In genomic region chr11:90623477-90623876, GRCm38 (mm10) we compare ENCODE assay signal across 9 mouse cellular contexts. TPM values are rescaled to one million over a fixed set of nuclear protein-coding genes. Genes with fewer than 3 reads are reported as not detected.
DNase-seq lines count a peak whose midpoint lies in the region; ATAC-seq and TF ChIP-seq lines count a peak whose summit lies in the region.
"Had no signal": no experiment of that assay in that cellular context is flagged by ENCODE, and none has a peak within 500 bp of the region (broad histone marks: within the 10 kb centered on the region; RNA-seq: fewer than 3 reads in every experiment).

No protein-coding gene starts in this region.

- TF ChIP-seq POLR2A in spleen, adult 2 months (IDR thresholded peaks at IDR 0.05; ENCODE audit: low read depth, low read length): no peak
- no peak for TF ChIP-seq POLR2A in brain, embryonic 14.5 days (IDR thresholded peaks at IDR 0.05; ENCODE audit: borderline replicate concordance, extremely low read depth, insufficient read depth, insufficient read length, poor library complexity, severe bottlenecking)

- H3K9ac ChIP-seq in heart, postnatal 0 days (replicated peaks; ENCODE audit: low read depth, low read length): no peak overlapping the region
- no peak overlapping the region for H3K9ac ChIP-seq in hindbrain, postnatal 0 days (replicated peaks; ENCODE audit: low read length)
- H3K9ac ChIP-seq in intestine, embryonic 15.5 days: no peak overlapping the region
- H3K9ac ChIP-seq: embryonic facial prominence, embryonic 13.5 days had no signal

- no peaks in the 10 kb centered on the region for H3K27me3 ChIP-seq in heart, postnatal 0 days (ENCODE audit: control insufficient read depth, insufficient read depth, low read length)
- H3K27me3 ChIP-seq in spleen, adult 2 months (ENCODE audit: control insufficient read depth, insufficient read depth, low read length): no peaks in the 10 kb centered on the region
- no peaks in the 10 kb centered on the region for H3K27me3 ChIP-seq in hindbrain, postnatal 0 days (ENCODE audit: insufficient read depth, low read length)
- H3K27me3 ChIP-seq in intestine, embryonic 15.5 days (replicated peaks): no peaks in the 10 kb centered on the region
- H3K27me3 ChIP-seq: embryonic facial prominence, embryonic 13.5 days had no signal

- TF ChIP-seq CTCF in heart, postnatal 0 days (IDR thresholded peaks at IDR 0.05; ENCODE audit: low read depth): peak; percentile 63
- TF ChIP-seq CTCF in spleen, adult 2 months (IDR thresholded peaks at IDR 0.05; ENCODE audit: extremely low read depth, insufficient read depth, insufficient read length, insufficient replicate concordance): peak; percentile 7; the same call in 1 of the 2 replicates
- TF ChIP-seq CTCF in brain, embryonic 14.5 days (IDR thresholded peaks at IDR 0.05; ENCODE audit: borderline replicate concordance, extremely low read depth, insufficient read depth, insufficient read length): peak; percentile 63; the same call in 1 of the 2 replicates
- TF ChIP-seq CTCF in hindbrain, postnatal 0 days (IDR thresholded peaks at IDR 0.05; ENCODE audit: low read depth): peak; percentile 75

- H3K27ac ChIP-seq in heart, postnatal 0 days (ENCODE audit: low read depth): no peak overlapping the region
- no peak overlapping the region for H3K27ac ChIP-seq in spleen, adult 2 months (ENCODE audit: insufficient read depth, low read length)
- H3K27ac ChIP-seq in hindbrain, postnatal 0 days: no peak overlapping the region
- no peak overlapping the region for H3K27ac ChIP-seq in intestine, embryonic 15.5 days
- H3K27ac ChIP-seq: embryonic facial prominence, embryonic 13.5 days had no signal

- intact Hi-C loops in heart, postnatal 25 days (cut with DNase I): no loop called here

- 0 out of 2 replicates have a peak, but pooled peaks cover 1% of the 10 kb centered on the region for H3K36me3 ChIP-seq in heart, postnatal 0 days (replicated peaks; ENCODE audit: control insufficient read depth, insufficient read depth, low read length)
- H3K36me3 ChIP-seq in spleen, adult 2 months (ENCODE audit: control insufficient read depth, insufficient read depth, low read length): no peaks in the 10 kb centered on the region
- H3K36me3 ChIP-seq in hindbrain, postnatal 0 days (ENCODE audit: insufficient read depth, low read length): no peaks in the 10 kb centered on the region
- no peaks in the 10 kb centered on the region for H3K36me3 ChIP-seq in intestine, embryonic 15.5 days

- DNase-seq in heart, postnatal 0 days (ENCODE audit: low spot score): peak; percentile 44
- no peak for DNase-seq in heart, postnatal 25 days (ENCODE audit: low spot score)
- peak in 1 of 2 experiments; percentile 14 for DNase-seq in spleen, adult 2 months (ENCODE audit: low read depth in 1 of 2, low spot score in 2 of 2)
- DNase-seq in spleen, postnatal 36 days (ENCODE audit: low spot score in 2 of 2): no peak
- DNase-seq in brain, embryonic 14.5 days (ENCODE audit: low read depth): peak; percentile 73
- peak; percentile 80 for DNase-seq in hindbrain, postnatal 0 days (ENCODE audit: low spot score)
- DNase-seq in retina, embryonic 14.5 days (ENCODE audit: low spot score): peak; percentile 83

- ATAC-seq in heart, postnatal 0 days (ENCODE audit: insufficient read depth, low read depth): no peak
- no peak for ATAC-seq in hindbrain, postnatal 0 days
- ATAC-seq in intestine, embryonic 15.5 days: no peak

- no peaks in the 10 kb centered on the region for H3K9me3 ChIP-seq in heart, postnatal 0 days (replicated peaks; ENCODE audit: control insufficient read depth, low read length)
- H3K9me3 ChIP-seq in hindbrain, postnatal 0 days (ENCODE audit: low read length): no peaks in the 10 kb centered on the region
- H3K9me3 ChIP-seq in intestine, embryonic 15.5 days: no peaks in the 10 kb centered on the region
- H3K9me3 ChIP-seq: embryonic facial prominence, embryonic 13.5 days had no signal

- no peak for TF ChIP-seq EP300 in heart, postnatal 0 days (IDR thresholded peaks at IDR 0.05; ENCODE audit: low read depth)

- no peak overlapping the region for H3K4me3 ChIP-seq in heart, postnatal 0 days (ENCODE audit: low read depth, low read length)
- H3K4me3 ChIP-seq in spleen, adult 2 months (ENCODE audit: extremely low read depth, insufficient read depth, insufficient read length): no peak overlapping the region
- H3K4me3 ChIP-seq in hindbrain, postnatal 0 days (ENCODE audit: low read length): no peak overlapping the region
- H3K4me3 ChIP-seq in intestine, embryonic 15.5 days (replicated peaks): no peak overlapping the region
- H3K4me3 ChIP-seq: embryonic facial prominence, embryonic 13.5 days had no signal

- no peak overlapping the region for H3K4me2 ChIP-seq in heart, postnatal 0 days (ENCODE audit: low read depth, low read length)
- no peak overlapping the region for H3K4me2 ChIP-seq in hindbrain, postnatal 0 days (ENCODE audit: low read depth, low read length)
- H3K4me2 ChIP-seq in intestine, embryonic 15.5 days (replicated peaks): no peak overlapping the region
- H3K4me2 ChIP-seq: embryonic facial prominence, embryonic 13.5 days had no signal

- H3K4me1 ChIP-seq in heart, postnatal 0 days (ENCODE audit: control insufficient read depth, insufficient read depth): no peaks in the 10 kb centered on the region
- H3K4me1 ChIP-seq in spleen, adult 2 months (ENCODE audit: control insufficient read depth, insufficient read depth, insufficient read length): no peaks in the 10 kb centered on the region
- no peaks in the 10 kb centered on the region for H3K4me1 ChIP-seq in hindbrain, postnatal 0 days (ENCODE audit: insufficient read depth, low read length)
- H3K4me1 ChIP-seq in intestine, embryonic 15.5 days (replicated peaks): no peaks in the 10 kb centered on the region

- 43% methylated on average over 6 of the region's 6 CpGs for WGBS in heart, postnatal 0 days
- 41% methylated on average over 6 of the region's 6 CpGs for WGBS in spleen, adult 2 months
- 48% methylated on average over 6 of the region's 6 CpGs for WGBS in hindbrain, postnatal 0 days
- WGBS in intestine, embryonic 15.5 days: 57% methylated on average over 6 of the region's 6 CpGs

RNA-seq across cellular contexts. Expression of gene Stxbp4, which starts 14.4 kb away (rescaled TPM):
- total RNA-seq in heart, postnatal 0 days (2014; rRNA removed; ENCODE audit: low replicate concordance): 2.9 and 5.2 TPM in 2 replicates
- 4.7 and 5.6 TPM in 2 replicates for polyA plus RNA-seq in heart, postnatal 0 days (2015; fragmentation: Nextera tagmentation; extraction: Ambion mirVana)
- 1 to 10 TPM; 5.0 to 5.8 TPM for total RNA-seq in heart, postnatal 25 days (2021)
- polyA plus RNA-seq in spleen, adult 2 months (2012; rRNA removed): 0.66 and 0.88 TPM in 2 replicates
- polyA plus RNA-seq in brain, embryonic 14.5 days (2012; rRNA removed): 8.4 and 12.3 TPM in 2 replicates
- total RNA-seq in hindbrain, postnatal 0 days (2014; rRNA removed): 9.1 and 15.2 TPM in 2 replicates
- polyA plus RNA-seq in hindbrain, postnatal 0 days (2015; fragmentation: Nextera tagmentation; extraction: Ambion mirVana): 9.9 and 11.0 TPM in 2 replicates
- 13.5 and 15.3 TPM in 2 replicates for polyA plus RNA-seq in intestine, embryonic 15.5 days (2015; fragmentation: Nextera tagmentation; extraction: Ambion mirVana)

RNA-seq across cellular contexts. Expression of gene Cox11, which starts 14.5 kb away (rescaled TPM):
- total RNA-seq in heart, postnatal 0 days (2014; rRNA removed; ENCODE audit: low replicate concordance): 17.9 and 18.6 TPM in 2 replicates
- polyA plus RNA-seq in heart, postnatal 0 days (2015; fragmentation: Nextera tagmentation; extraction: Ambion mirVana): 32.2 and 32.6 TPM in 2 replicates
- 10 to 100 TPM; 24.7 to 25.5 TPM for total RNA-seq in heart, postnatal 25 days (2021)
- polyA plus RNA-seq in spleen, adult 2 months (2012; rRNA removed): 9.5 and 12.0 TPM in 2 replicates
- polyA plus RNA-seq in brain, embryonic 14.5 days (2012; rRNA removed): 30.7 and 32.7 TPM in 2 replicates
- 22.9 and 40.1 TPM in 2 replicates for total RNA-seq in hindbrain, postnatal 0 days (2014; rRNA removed)
- 37.1 and 40.3 TPM in 2 replicates for polyA plus RNA-seq in hindbrain, postnatal 0 days (2015; fragmentation: Nextera tagmentation; extraction: Ambion mirVana)
- 34.0 and 35.9 TPM in 2 replicates for polyA plus RNA-seq in intestine, embryonic 15.5 days (2015; fragmentation: Nextera tagmentation; extraction: Ambion mirVana)

Comparison
In these comparisons a context has a peak if more than half of its experiments do, and no peak if none do; other contexts are left out.
1. DNase-seq: peak in heart, postnatal 0 days (single experiment), brain, embryonic 14.5 days (single experiment), hindbrain, postnatal 0 days (single experiment) and retina, embryonic 14.5 days (single experiment); none in heart, postnatal 25 days (single experiment) and spleen, postnatal 36 days (0 of 2).
2. CTCF ChIP-seq: peak in every context shown above with its lines; median percentile 75 in hindbrain, postnatal 0 days; 63 in heart, postnatal 0 days; 63 in brain, embryonic 14.5 days; 7 in spleen, adult 2 months.